Mouse (Mus musculus): ENCODE results near the gene Gm9268.

GRCm38 (mm10) chr7:42980739-42981138 is 37.8 kb upstream of the Gm9268 start:
- TF ChIP-seq CTCF (IDR thresholded peaks at IDR 0.05; ENCODE audit: low read depth), result no peak
- no peak for TF ChIP-seq EP300 (optimal IDR thresholded peaks at IDR 0.05)

Data from stomach, postnatal 0 days (tissue).